Mouse (Mus musculus) layer of hippocampus, adult 8-10 months (tissue): ENCODE data around the gene Kif26a. TPM values are rescaled to one million over a fixed set of nuclear protein-coding genes. Genes with fewer than 3 reads are reported as not detected.
A peak's percentile ranks its signal among the peaks of the same experiment; 100 is the strongest.

Experiments
- DNase-seq, 2 experiments: peaks; one replicate each; pipeline ENCODE4 v3.0.0; 2022; ENCODE audit warnings: low spot score in 2 of 2
- total RNA-seq, 4 experiments: library from RNA; stranded (reverse); gene quantifications; 2 replicates each; pipeline ENCODE4 v1.2.4; 2022

The Kif26a gene
- 1 to 10 TPM; 4.4 to 5.6 (median 5.1) TPM for total RNA-seq

GRCm38 (mm10) chr12:112145875-112146651 lies at the start of gene Kif26a:
Gene Kif26a (plus strand): TSS chr12:112146208.
- DNase-seq: no peak

- DNase-seq: no peak
These were observed 49.3 kb upstream of the Kif26a start for GRCm38 (mm10) chr12:112096733-112097117.

GRCm38 (mm10) chr12:112100106-112100505 lies 45.9 kb upstream of the Kif26a start:
- DNase-seq: no peak

- no peak for DNase-seq
These were observed 45.0 kb upstream of the Kif26a start for GRCm38 (mm10) chr12:112101045-112101444.

- no peak for DNase-seq
These were observed 42.8 kb upstream of the Kif26a start for GRCm38 (mm10) chr12:112103179-112103578.

DNA sequence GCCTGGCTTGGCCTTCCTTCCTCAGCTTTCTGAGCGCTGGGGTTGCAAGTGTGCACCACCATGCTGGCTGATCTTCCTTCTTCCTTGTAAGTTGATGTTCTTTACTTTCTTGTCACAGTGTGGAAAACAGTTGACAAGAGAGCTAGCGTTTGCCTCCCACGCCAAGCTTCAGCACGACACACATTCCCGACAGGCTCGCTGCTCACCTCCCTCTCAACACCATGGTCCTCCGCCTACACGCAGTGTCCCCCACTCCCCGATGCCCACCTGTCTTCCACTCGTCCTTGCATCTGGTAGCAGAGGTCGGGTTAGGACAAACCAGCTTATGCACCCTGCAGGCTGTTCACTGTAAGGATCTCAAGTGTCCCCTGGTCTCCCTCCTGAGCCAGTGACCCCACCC lies 41.1 kb upstream of the Kif26a start:
- DNase-seq: no peak

DNA sequence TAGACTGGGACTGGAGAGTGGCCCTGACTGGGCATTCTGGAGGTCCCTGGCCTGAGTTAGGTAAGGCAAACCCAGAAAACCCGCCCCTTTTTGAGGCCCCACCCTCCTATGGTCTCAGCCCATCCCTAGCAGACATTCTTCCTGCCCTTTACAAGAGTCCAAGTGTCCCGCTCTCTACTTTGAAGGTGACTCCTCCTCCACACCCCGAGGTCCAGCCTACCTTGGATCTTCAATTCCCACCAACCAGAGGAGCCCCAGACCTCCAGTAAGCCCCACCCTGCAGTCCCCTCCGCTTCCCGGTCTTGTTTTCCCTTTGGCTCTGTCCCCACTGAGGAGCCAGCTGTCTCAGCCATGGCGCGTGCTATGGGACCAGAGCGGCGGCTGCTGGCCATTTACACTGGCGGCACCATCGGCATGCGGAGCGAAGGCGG lies 39.5 kb upstream of the Kif26a start, which contains the start of gene Aspg:
Gene Aspg (plus strand): TSS at position 139 of the 431 bp plus-strand sequence.
- DNase-seq: no peak

GRCm38 (mm10) chr12:112107685-112108084 lies 38.3 kb upstream of the Kif26a start:
- DNase-seq: no peak

GRCm38 (mm10) chr12:112108696-112109445 lies 37.1 kb upstream of the Kif26a start:
- no peak for DNase-seq

- no peak for DNase-seq
These were observed 36.3 kb upstream of the Kif26a start for GRCm38 (mm10) chr12:112109701-112110100.

- DNase-seq: no peak
These were observed 34.7 kb upstream of the Kif26a start for GRCm38 (mm10) chr12:112111323-112111722.

GRCm38 (mm10) chr12:112112235-112112634 lies 33.8 kb upstream of the Kif26a start:
- DNase-seq: no peak

- DNase-seq: no peak
These were observed 33.2 kb upstream of the Kif26a start for GRCm38 (mm10) chr12:112112686-112113396.

DNA sequence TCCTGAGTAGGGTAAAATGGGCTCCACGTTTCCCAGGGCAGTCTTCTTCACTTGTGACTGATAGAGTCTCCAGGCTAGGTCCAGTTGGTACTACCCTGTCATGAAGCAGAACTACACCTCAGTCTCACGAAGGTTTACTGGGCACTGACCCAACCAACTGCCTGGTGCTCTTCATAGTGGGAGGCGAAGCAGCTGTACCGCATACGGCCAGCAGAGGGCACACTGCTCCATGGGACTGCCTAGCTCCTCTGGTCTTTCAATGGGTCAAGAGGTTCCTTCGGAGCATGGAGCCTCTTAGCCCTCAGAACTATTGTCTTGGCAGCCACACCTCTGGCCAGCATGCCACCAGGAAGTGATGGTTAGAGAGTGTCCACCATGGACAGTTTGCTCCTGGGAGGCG lies 32.3 kb upstream of the Kif26a start:
- peak; percentile 50 to 89 for DNase-seq

- DNase-seq: no peak
These were observed 29.0 kb upstream of the Kif26a start for GRCm38 (mm10) chr12:112117006-112117405.

DNA sequence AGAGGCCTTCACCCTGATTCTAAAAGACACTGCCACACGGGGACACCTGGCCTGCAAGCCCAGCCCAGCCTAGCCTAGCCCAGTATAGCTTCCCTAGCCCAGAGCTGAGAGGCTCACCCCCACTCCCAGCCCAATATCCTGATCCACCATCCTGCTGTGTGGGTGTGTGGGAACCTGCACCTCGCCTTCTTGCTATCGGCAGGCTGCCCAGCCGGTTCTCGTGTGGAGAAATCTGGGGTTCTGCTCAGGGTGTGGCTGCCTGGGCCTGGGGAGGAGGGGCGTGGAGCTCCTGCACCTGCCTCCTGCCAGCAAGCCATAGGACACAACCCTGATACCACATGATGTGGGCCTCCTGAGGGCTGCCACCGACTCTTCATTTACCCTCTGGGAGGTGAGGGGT lies 28.4 kb upstream of the Kif26a start:
- DNase-seq: peak; percentile 64 to 74

GRCm38 (mm10) chr12:112121188-112121587 lies 24.8 kb upstream of the Kif26a start:
- no peak for DNase-seq

GRCm38 (mm10) chr12:112125903-112126302 lies 20.1 kb upstream of the Kif26a start:
- no peak for DNase-seq

DNA sequence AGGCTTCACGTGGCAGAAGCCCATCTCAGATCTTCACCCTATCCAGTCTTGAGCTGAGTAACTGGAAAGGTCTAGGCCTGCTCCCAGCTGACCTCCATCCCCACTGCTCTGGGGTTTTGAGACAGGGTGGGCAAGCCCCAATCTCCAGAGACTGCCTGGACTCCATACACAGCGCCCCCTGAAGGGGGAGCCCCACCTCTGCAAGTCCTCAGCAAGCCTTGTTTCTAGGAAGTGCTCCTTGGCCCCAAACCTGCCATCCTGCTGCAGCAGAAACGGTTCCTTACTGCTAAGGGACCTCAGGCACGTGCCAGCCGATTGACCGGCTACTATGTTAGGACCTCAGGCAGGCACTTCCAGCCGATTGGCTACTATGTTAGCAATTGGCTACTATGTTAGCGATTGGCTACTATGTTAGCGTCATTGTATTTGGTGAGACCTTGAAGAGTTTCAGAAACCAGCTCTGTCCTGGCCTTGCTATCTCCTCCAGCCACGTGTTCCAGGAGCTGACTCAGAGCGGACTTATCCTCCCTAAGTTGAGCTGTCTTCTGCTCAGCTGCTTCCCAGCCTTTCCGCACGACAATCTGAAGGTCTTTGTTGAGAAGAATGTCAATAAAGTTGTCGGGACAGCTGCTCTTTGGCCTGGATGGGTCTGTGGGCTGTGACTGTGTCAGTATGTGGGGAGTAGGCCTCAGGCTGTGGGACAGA lies 18.9 kb upstream of the Kif26a start:
- no peak for DNase-seq

DNA sequence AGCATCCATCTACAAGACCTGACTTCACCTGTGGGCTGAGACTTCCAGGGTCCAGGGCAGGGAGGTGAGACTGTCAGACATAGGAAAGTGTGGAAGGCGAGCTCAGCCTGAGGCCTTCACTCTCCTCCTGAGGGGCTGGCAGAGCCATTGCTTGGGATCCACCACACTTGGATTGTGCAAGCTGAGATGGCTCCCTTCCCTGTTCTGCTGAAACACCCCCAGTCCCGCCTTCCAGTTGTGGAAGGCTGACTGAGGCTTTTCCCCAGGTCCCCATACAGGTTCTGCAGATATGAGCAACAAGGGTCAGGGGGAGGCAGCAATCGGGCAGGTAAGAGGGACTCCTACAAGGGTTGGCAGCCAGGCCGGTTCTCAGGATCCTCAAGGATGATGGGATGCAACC lies 17.5 kb upstream of the Kif26a start:
- no peak for DNase-seq

- DNase-seq: no peak
These were observed 16.6 kb upstream of the Kif26a start for GRCm38 (mm10) chr12:112129300-112129856.
